Mouse (Mus musculus) limb, embryonic 11.5 days (tissue): Measurements from ENCODE around the gene Hebp1. TPM values are rescaled to one million over a fixed set of nuclear protein-coding genes. Genes with fewer than 3 reads are reported as not detected.

Source experiments
- ATAC-seq: fragments of 200-750 bp; cut with Nextera tagmentation; 2 replicates; pipeline ENCODE4 v1.8.0; 2017; ENCODE audit warnings: low read depth; ENCODE audit not compliant: insufficient number of reproducible peaks, low FRiP score, low TSS enrichment
- DNase-seq: peaks from one replicate; pipeline ENCODE4 v3.0.0-alpha.2; 2015; ENCODE audit warnings: low spot score
- H3K27ac ChIP-seq: fragments of 300-500 bp; sonication (generic); replicated peaks from 2 replicates; pipeline ENCODE4 v1.5.1; 2014; ENCODE audit warnings: low read depth, mild to moderate bottlenecking, low read length
- H3K27me3 ChIP-seq: fragments of 300-500 bp; sonication (generic); 2 replicates; pipeline ENCODE4 v1.6.1; 2014; ENCODE audit warnings: mild to moderate bottlenecking, low read length, mixed read lengths; ENCODE audit not compliant: control insufficient read depth, insufficient read depth
- H3K36me3 ChIP-seq: fragments of 300-500 bp; sonication (generic); 2 replicates; pipeline ENCODE4 v1.6.1; 2014; ENCODE audit warnings: mild to moderate bottlenecking, low read length, moderate library complexity, mixed read lengths; ENCODE audit not compliant: control insufficient read depth, insufficient read depth
- H3K4me1 ChIP-seq: fragments of 300-500 bp; sonication (generic); 2 replicates; pipeline ENCODE4 v1.6.1; 2014; ENCODE audit warnings: low read length, mixed read lengths; ENCODE audit not compliant: control insufficient read depth, insufficient read depth
- H3K4me2 ChIP-seq: fragments of 300-500 bp; sonication (generic); 2 replicates; pipeline ENCODE4 v1.6.1; 2014; ENCODE audit warnings: low read depth, mild to moderate bottlenecking, moderate library complexity; ENCODE audit not compliant: severe bottlenecking
- H3K4me3 ChIP-seq: fragments of 300-500 bp; sonication (generic); 2 replicates; pipeline ENCODE4 v1.5.1; 2014; ENCODE audit warnings: low read depth, low read length
- H3K9ac ChIP-seq: fragments of 300-500 bp; sonication (generic); 2 replicates; pipeline ENCODE4 v1.6.1; 2014; ENCODE audit warnings: mild to moderate bottlenecking, low read length
- H3K9me3 ChIP-seq: fragments of 300-500 bp; sonication (generic); 2 replicates; pipeline ENCODE4 v1.6.1; 2016; ENCODE audit warnings: low read length; ENCODE audit not compliant: control insufficient read depth
- WGBS: fragments of 180-500 bp; shearing (Covaris S2); extraction: QIAGEN DNeasy Blood & Tissue Kit; methylation state at CpG from one replicate; pipeline ENCODE4 v1.1.7; 2014; 5-methylcytosine and 5-hydroxymethylcytosine counted together
- polyA plus RNA-seq: library from polyadenylated mRNA; unstranded; fragments of >200 nt; fragmentation: Nextera tagmentation; extraction: Ambion mirVana; gene quantifications from 2 replicates; pipeline ENCODE4 v1.2.1, GENCODE M21; 2014

Hebp1 gene
- polyA plus RNA-seq, 1 experiment from 2014 or later, result 3.8 TPM

DNA sequence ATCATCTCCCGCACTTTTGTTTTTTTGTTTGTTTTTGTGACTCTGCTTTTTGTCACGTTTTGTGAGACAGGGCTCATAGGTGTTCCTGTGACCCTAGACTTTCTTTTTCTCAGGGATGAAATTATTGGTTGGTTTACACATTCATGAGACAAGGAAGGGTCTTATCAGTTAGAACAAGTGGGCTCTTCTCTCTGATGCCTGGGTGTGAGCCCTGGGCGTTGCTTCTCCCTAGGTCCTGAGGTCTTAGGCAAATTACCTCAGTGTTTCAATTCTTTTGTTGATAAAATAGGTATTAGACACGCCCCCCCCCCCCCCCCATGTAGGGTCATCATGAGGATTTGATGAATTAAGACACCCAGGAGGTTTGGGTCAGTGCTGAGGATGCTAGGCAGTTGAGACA lies 7.0 kb upstream of the Hebp1 start:
- no peaks in the 10 kb centered on the region; the same call in 1 of the 2 replicates for H3K36me3 ChIP-seq
- H3K4me3 ChIP-seq, result no peak overlapping the region
- WGBS, result 78% methylated on average over 4 of the region's 4 CpGs
- H3K9me3 ChIP-seq, result no peaks in the 10 kb centered on the region
- no peak overlapping the region for H3K9ac ChIP-seq
- no peak overlapping the region for H3K27ac ChIP-seq
- H3K4me2 ChIP-seq, result no peak overlapping the region
- H3K4me1 ChIP-seq, result no peaks in the 10 kb centered on the region
- ATAC-seq (no peak), DNase-seq (no peak)
- H3K27me3 ChIP-seq, result no peaks in the 10 kb centered on the region

DNA sequence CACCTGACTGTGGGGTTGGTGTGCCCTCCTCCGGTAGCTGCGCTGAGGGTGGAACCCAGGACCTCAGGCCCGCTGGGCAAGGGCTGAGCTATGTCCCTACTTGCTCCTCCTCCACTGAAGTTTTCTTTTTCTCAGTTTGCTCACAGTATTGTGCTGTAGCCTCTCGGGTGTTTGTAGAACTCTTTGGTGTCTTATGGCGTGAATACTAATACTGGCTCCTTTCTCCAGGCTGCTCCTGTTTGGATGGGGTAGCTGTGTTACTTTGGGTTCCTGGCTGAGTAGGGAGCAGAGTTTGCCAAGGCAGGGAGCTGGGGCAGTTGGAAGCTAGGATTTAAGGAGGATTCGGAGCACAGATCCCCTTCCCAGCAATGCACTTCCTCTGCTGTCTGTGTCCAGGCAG lies 5.9 kb upstream of the Hebp1 start:
- H3K27ac ChIP-seq, result no peak overlapping the region
- 70% methylated on average over 6 of the region's 6 CpGs for WGBS
- no peak overlapping the region for H3K4me2 ChIP-seq
- no peaks in the 10 kb centered on the region for H3K27me3 ChIP-seq
- ATAC-seq (no peak), DNase-seq (no peak)
- no peaks in the 10 kb centered on the region for H3K9me3 ChIP-seq
- H3K4me1 ChIP-seq, result 0 out of 2 replicates have a peak, but pooled peaks cover 1% of the 10 kb centered on the region
- H3K4me3 ChIP-seq, result no peak overlapping the region
- no peak overlapping the region for H3K9ac ChIP-seq
- H3K36me3 ChIP-seq, result no peaks in the 10 kb centered on the region

- Histone ChIP-seq H3K4me2 (no peak overlapping the region), H3K36me3 (no peaks in the 10 kb centered on the region), H3K27ac (no peak overlapping the region), H3K9me3 (no peaks in the 10 kb centered on the region), H3K4me3 (no peak overlapping the region), H3K27me3 (no peaks in the 10 kb centered on the region), H3K9ac (no peak overlapping the region), H3K4me1 (0 out of 2 replicates have a peak, but pooled peaks cover 6% of the 10 kb centered on the region)
- 83% methylated on average over 6 of the region's 6 CpGs for WGBS
- ATAC-seq, result no peak
- DNase-seq, result no peak
Observed at GRCm38 (mm10) chr6:135202668-135203067, 4.8 kb upstream of the Hebp1 start.

- ATAC-seq (no peak), DNase-seq (no peak)
- no peak overlapping the region for H3K27ac ChIP-seq
- no peak overlapping the region for H3K4me2 ChIP-seq
- H3K4me3 ChIP-seq, result no peak overlapping the region
- 87% methylated on average over 16 of the region's 16 CpGs for WGBS
- no peak overlapping the region; the same call in 1 of the 2 replicates for H3K9ac ChIP-seq
- no peaks in the 10 kb centered on the region for H3K36me3 ChIP-seq
- H3K27me3 ChIP-seq, result no peaks in the 10 kb centered on the region
- H3K9me3 ChIP-seq, result no peaks in the 10 kb centered on the region
- 0 out of 2 replicates have a peak, but pooled peaks cover 6% of the 10 kb centered on the region for H3K4me1 ChIP-seq
Observed at GRCm38 (mm10) chr6:135200122-135200957, 2.5 kb upstream of the Hebp1 start.

GRCm38 (mm10) chr6:135198726-135199125 lies 904 bp upstream of the Hebp1 start:
- Histone ChIP-seq H3K27me3 (no peaks in the 10 kb centered on the region), H3K4me1 (0 out of 2 replicates have a peak, but pooled peaks cover 6% of the 10 kb centered on the region), H3K9me3 (no peaks in the 10 kb centered on the region), H3K4me3 (peak overlapping the region; percentile 78), H3K36me3 (no peaks in the 10 kb centered on the region), H3K4me2 (peak overlapping the region; percentile 79), H3K9ac (no peak overlapping the region), H3K27ac (no peak overlapping the region)
- ATAC-seq, result no peak
- WGBS, result 60% methylated on average over 6 of the region's 6 CpGs
- no peak for DNase-seq

GRCm38 (mm10) chr6:135197446-135197845 lies 376 bp downstream of the Hebp1 start:
- no peak for ATAC-seq
- Histone ChIP-seq H3K4me1 (0 out of 2 replicates have a peak, but pooled peaks cover 6% of the 10 kb centered on the region), H3K9ac (peak overlapping the region; percentile 89; the same call in 1 of the 2 replicates), H3K4me3 (peak overlapping the region; percentile 78), H3K4me2 (peak overlapping the region; percentile 79), H3K36me3 (no peaks in the 10 kb centered on the region), H3K27me3 (no peaks in the 10 kb centered on the region), H3K27ac (no peak overlapping the region), H3K9me3 (no peaks in the 10 kb centered on the region)
- no peak for DNase-seq
- WGBS, result 23% methylated on average over 7 of the region's 7 CpGs

- DNase-seq (no peak), ATAC-seq (no peak)
- Histone ChIP-seq H3K27me3 (no peaks in the 10 kb centered on the region), H3K9me3 (no peaks in the 10 kb centered on the region), H3K27ac (no peak overlapping the region), H3K4me3 (no peak overlapping the region), H3K4me1 (0 out of 2 replicates have a peak, but pooled peaks cover 6% of the 10 kb centered on the region), H3K9ac (no peak overlapping the region), H3K4me2 (no peak overlapping the region; the same call in 1 of the 2 replicates), H3K36me3 (no peaks in the 10 kb centered on the region)
- 76% methylated on average over 8 of the region's 8 CpGs for WGBS
Observed at GRCm38 (mm10) chr6:135196707-135197106, 1.1 kb downstream of the Hebp1 start.

DNA sequence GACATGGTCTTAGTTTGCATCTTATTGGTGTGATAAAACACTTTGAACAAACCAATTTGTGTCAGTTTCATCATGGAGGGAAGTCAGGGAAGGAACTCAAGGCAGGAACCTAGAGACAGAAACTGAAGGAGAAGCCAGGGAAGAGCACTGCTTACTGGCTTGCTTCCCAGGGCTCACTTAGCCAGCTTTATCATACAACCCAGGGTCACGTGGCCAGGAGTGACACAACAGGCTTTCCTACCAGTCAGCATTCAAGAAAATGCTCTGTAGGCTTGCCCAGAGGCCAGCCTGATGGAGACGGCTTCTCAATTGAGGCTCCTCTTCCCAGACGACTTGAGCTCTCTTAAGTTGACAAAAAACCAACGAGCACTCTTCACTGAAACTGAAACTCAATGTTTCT lies 2.9 kb downstream of the Hebp1 start:
- WGBS, result 77% methylated on average over 4 of the region's 4 CpGs
- Histone ChIP-seq H3K27ac (no peak overlapping the region), H3K4me1 (0 out of 2 replicates have a peak, but pooled peaks cover 6% of the 10 kb centered on the region), H3K27me3 (no peaks in the 10 kb centered on the region), H3K36me3 (no peaks in the 10 kb centered on the region), H3K9ac (no peak overlapping the region), H3K4me2 (no peak overlapping the region), H3K4me3 (no peak overlapping the region), H3K9me3 (no peaks in the 10 kb centered on the region)
- no peak for ATAC-seq
- no peak for DNase-seq
